Mouse (Mus musculus): ENCODE measurements around the gene Snx3. TPM values are rescaled to one million over a fixed set of nuclear protein-coding genes. Genes with fewer than 3 reads are reported as not detected.

Gene Snx3
- polyA plus RNA-seq (2017; shearing (Covaris generic)) = 287 TPM

DNA sequence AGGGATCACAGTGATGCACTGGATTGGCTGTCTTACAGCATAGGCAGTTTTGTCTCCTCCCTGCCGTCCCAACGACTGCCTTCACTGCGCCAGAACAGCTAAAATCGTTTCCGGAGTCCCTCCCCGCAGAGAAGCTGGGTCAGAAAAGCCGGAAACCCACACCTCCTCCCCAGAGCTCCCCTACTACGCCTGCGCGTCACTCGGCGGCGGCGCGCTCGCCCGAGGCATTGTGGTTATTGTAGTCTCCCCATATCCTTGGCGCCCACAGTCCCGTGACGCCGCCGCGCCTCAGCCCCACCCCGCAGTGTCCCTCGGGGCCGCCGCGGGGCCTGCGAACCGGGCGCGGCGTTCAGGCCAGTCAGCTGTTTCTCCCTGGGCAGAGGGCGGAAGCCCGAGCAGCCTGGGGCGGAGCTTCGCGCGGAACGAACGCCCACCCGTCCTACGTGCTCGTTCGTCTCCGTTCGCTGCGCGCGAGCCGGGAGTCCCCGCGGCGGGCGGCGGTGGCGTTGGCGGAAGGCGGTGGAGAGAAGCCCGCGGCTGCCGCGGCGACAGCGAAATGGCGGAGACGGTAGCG is at the start of gene Snx3:
Gene Snx3, plus strand, starts transcription at position 256 of the 574 bp plus-strand sequence.

DNA sequence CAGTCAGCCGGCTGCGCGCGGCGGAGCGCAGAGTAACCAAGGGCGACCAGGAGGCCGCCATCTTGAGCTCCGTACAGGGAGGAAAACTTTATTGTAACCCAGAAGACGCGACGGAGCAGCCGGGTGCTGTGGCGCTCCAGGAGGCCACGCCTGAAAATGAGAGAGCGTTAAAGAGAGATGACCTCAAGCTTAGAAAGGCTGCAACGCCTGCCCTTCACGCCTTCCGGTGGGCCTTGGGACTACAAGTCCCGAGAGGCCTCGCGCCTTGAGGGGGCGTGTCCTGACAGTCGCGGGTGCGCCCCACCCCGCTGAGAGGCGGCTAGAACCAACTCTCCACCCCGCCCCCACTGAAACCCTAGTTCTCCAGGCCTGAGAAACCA is 23.5 kb upstream of the Snx3 start, which contains the start of gene Afg1l:
Gene Afg1l, minus strand, starts transcription at position 225 of the 380 bp plus-strand sequence.

DNA sequence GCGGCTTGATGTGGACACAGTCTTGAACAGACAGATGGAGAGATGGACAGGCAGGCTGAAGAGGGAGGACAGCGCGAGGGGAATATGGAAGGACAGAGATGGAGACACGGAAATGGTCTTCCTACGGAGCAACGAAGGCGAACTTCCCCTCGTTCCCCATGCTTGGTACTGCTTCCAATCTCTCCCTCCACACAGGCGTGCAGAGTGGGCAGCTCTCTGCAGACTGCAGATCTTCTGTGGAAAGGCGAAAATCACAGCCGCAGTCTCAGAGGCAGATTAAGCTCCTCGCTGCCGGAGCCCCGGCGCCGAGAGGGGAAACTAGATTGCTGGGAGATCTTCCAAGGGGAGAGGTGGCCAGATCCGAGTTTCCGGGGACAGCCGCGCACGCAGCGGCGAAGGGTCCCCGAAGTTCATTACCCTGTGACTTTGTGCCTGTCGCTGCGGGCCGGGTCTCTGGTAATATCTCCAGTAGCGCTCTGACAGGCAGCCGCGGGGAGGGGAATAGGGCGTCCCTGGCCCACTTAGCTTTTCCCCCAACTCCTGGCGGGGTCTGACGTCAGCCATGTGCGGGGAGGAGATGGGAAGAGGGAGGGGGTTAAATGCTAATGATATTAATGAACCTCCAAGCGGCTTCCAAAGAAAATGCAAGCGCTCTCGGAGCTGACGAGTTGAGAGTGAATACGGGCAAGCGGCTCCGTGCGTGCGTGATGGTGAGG is 81.5 kb downstream of the Snx3 start, which contains the start of the genes Nr2e1 and Ostm1:
Gene Nr2e1, minus strand, starts transcription at position 476 of the 716 bp plus-strand sequence.
Gene Ostm1, plus strand, starts transcription at position 666 of the 716 bp plus-strand sequence.

Other genes with a start within 250 kb of the Snx3 start
- gene Foxo3, start 225.3 kb upstream of the Snx3 start, polyA plus RNA-seq (2017; shearing (Covaris generic)) = 2.5 TPM
- 9.1 TPM for gene Afg1l, start 23.5 kb upstream of the Snx3 start, polyA plus RNA-seq (2017; shearing (Covaris generic))
- gene Nr2e1, start 81.6 kb downstream of the Snx3 start, polyA plus RNA-seq (2017; shearing (Covaris generic)) = not detected
- gene Ostm1, start 81.8 kb downstream of the Snx3 start, polyA plus RNA-seq (2017; shearing (Covaris generic)) = 33.0 TPM

All from activated CD4-positive, CD25-positive, alpha-beta regulatory T cell, adult 9 weeks (primary cell).